Comparison of ENCODE assay signal across 18 mouse cellular contexts in the genomic region with DNA sequence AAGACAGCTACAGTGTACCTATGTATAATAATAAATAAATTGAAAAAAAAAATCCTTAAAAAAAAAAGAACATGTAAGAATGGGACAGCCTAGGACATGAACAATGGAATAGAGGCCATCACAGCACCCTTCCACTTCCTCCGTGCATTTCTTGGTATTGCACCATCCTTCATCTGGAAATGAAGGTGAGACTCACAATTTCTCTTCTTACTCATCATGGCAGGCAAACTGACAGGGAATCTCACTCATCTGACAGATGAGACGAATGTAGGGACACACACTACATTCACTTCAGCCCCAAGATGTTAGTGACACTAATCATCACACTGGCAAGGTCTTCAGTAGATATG. TPM values are rescaled to one million over a fixed set of nuclear protein-coding genes. Genes with fewer than 3 reads are reported as not detected.
DNase-seq lines count a peak whose midpoint lies in the region; ATAC-seq lines count a peak whose summit lies in the region.
"Had no signal": no experiment of that assay in that cellular context is flagged by ENCODE, and none has a peak within 500 bp of the region (broad histone marks: within the 10 kb centered on the region; RNA-seq: fewer than 3 reads in every experiment).

No protein-coding gene starts in this region.

- H3K9ac ChIP-seq in heart, embryonic 12.5 days: no peak overlapping the region
- no peak overlapping the region for H3K9ac ChIP-seq in neural tube, embryonic 11.5 days (ENCODE audit: low read length)
- H3K9ac ChIP-seq in liver, embryonic 15.5 days: no peak overlapping the region

- H3K4me2 ChIP-seq in heart, embryonic 12.5 days: no peak overlapping the region
- no peak overlapping the region for H3K4me2 ChIP-seq in neural tube, embryonic 11.5 days (ENCODE audit: low read depth)
- peak overlapping the region; percentile 32; the same call in 1 of the 2 replicates for H3K4me2 ChIP-seq in liver, embryonic 15.5 days

- DNase-seq in heart, adult 9 months (ENCODE audit: low spot score in 2 of 2): no peak
- peak; percentile 4 for DNase-seq in neural tube, embryonic 11.5 days (ENCODE audit: low spot score)
- no peak for DNase-seq in neural tube, embryonic 10.5 days (ENCODE audit: extremely low spot score, low spot score)
- no peak for DNase-seq in adrenal gland, adult 18-20 months (ENCODE audit: low spot score in 2 of 2)
- DNase-seq in cerebellum, adult 8-10 months: no peak
- DNase-seq: adrenal gland, postnatal 14 days; cerebellum, adult 2 months; heart, postnatal 14 days; lung, postnatal 14 days; right cerebral cortex, postnatal 25 days; thymus, postnatal 25 days had no signal

- no peak for ATAC-seq in heart, embryonic 12.5 days (ENCODE audit: insufficient number of reproducible peaks, low FRiP score)
- ATAC-seq in neural tube, embryonic 11.5 days (ENCODE audit: insufficient read depth, low FRiP score, low TSS enrichment): no peak
- no peak for ATAC-seq in liver, embryonic 15.5 days (ENCODE audit: insufficient read depth)
- ATAC-seq: inflammation-experienced regulatory T-cells, adult 6 months had no signal

- whole genome bisulfite sequencing in heart, embryonic 12.5 days: 78% methylated on average over 2 of the region's 2 CpGs
- 88% methylated on average over 2 of the region's 2 CpGs for WGBS in neural tube, embryonic 11.5 days
- WGBS in liver, embryonic 15.5 days (ENCODE audit: insufficient replicate concordance): 58% methylated on average over 2 of the region's 2 CpGs

- peaks cover 31% of the 10 kb centered on the region for H3K4me1 ChIP-seq in heart, embryonic 12.5 days (replicated peaks)
- H3K4me1 ChIP-seq in neural tube, embryonic 11.5 days (ENCODE audit: control insufficient read depth, insufficient read depth, low read length): peaks cover 3% of the 10 kb centered on the region; the same call in 1 of the 2 replicates
- peaks cover 70% of the 10 kb centered on the region for H3K4me1 ChIP-seq in liver, embryonic 15.5 days (replicated peaks)

- peak overlapping the region; percentile 60; the same call in 1 of the 2 replicates for H3K27ac ChIP-seq in heart, embryonic 12.5 days (ENCODE audit: poor library complexity, severe bottlenecking)
- H3K27ac ChIP-seq in neural tube, embryonic 11.5 days (ENCODE audit: low read depth, low read length): peak overlapping the region; percentile 69
- H3K27ac ChIP-seq in liver, embryonic 15.5 days (replicated peaks): peak overlapping the region; percentile 4

- H3K27me3 ChIP-seq in heart, embryonic 12.5 days (replicated peaks): no peaks in the 10 kb centered on the region
- no peaks in the 10 kb centered on the region for H3K27me3 ChIP-seq in neural tube, embryonic 11.5 days (ENCODE audit: control insufficient read depth, insufficient read depth, low read length)
- H3K27me3 ChIP-seq in liver, embryonic 15.5 days: peaks cover 8% of the 10 kb centered on the region; the same call in 1 of the 2 replicates

- no peaks in the 10 kb centered on the region for H3K9me3 ChIP-seq in heart, embryonic 12.5 days (replicated peaks)
- no peaks in the 10 kb centered on the region for H3K9me3 ChIP-seq in neural tube, embryonic 11.5 days (ENCODE audit: control insufficient read depth, low read length)
- no peaks in the 10 kb centered on the region for H3K9me3 ChIP-seq in liver, embryonic 15.5 days (replicated peaks)

- H3K4me3 ChIP-seq in heart, embryonic 12.5 days: no peak overlapping the region
- no peak overlapping the region for H3K4me3 ChIP-seq in neural tube, embryonic 11.5 days (ENCODE audit: low read depth, low read length)
- H3K4me3 ChIP-seq in liver, embryonic 15.5 days (replicated peaks): no peak overlapping the region
- H3K4me3 ChIP-seq: erythroblast, embryonic 14.5 days had no signal

- H3K36me3 ChIP-seq in heart, embryonic 12.5 days: peaks cover 77% of the 10 kb centered on the region
- H3K36me3 ChIP-seq in neural tube, embryonic 11.5 days (ENCODE audit: control insufficient read depth, insufficient read depth, low read length): peaks cover 18% of the 10 kb centered on the region
- peaks cover 66% of the 10 kb centered on the region for H3K36me3 ChIP-seq in liver, embryonic 15.5 days (replicated peaks)

RNA-seq across cellular contexts. Expression of a gene that starts 8.0 kb away (rescaled TPM):
- polyA plus RNA-seq in heart, embryonic 12.5 days (2016; fragmentation: Nextera tagmentation; extraction: Ambion mirVana): 459 and 490 TPM in 2 replicates
- 687 and 719 TPM in 2 replicates for polyA plus RNA-seq in neural tube, embryonic 11.5 days (2014; fragmentation: Nextera tagmentation; extraction: Ambion mirVana)
- 380 and 449 TPM in 2 replicates for polyA plus RNA-seq in liver, embryonic 15.5 days (2015; fragmentation: Nextera tagmentation; extraction: Ambion mirVana)
- total RNA-seq in adrenal gland, adult 18-20 months (2021): 100 to 1,000 TPM; 511 to 548 TPM

RNA-seq across cellular contexts. Expression of a gene that starts 9.7 kb away (rescaled TPM):
- 0.85 and 1.3 TPM in 2 replicates for polyA plus RNA-seq in heart, embryonic 12.5 days (2016; fragmentation: Nextera tagmentation; extraction: Ambion mirVana)
- polyA plus RNA-seq in neural tube, embryonic 11.5 days (2014; fragmentation: Nextera tagmentation; extraction: Ambion mirVana): 25.8 and 31.4 TPM in 2 replicates
- 0.06 and 0.09 TPM in 2 replicates for polyA plus RNA-seq in liver, embryonic 15.5 days (2015; fragmentation: Nextera tagmentation; extraction: Ambion mirVana)
- under 1 TPM; 0.19 to 0.46 TPM for total RNA-seq in adrenal gland, adult 18-20 months (2021)
- total RNA-seq: common myeloid progenitor, adult 5-6 weeks; gastrocnemius, adult 18-20 months; liver, adult 2 months had no signal
- polyA plus RNA-seq: erythroblast, embryonic 14.5 days had no signal

RNA-seq across cellular contexts. Expression of a gene that starts 59.7 kb away (rescaled TPM):
- 13.4 and 14.5 TPM in 2 replicates for polyA plus RNA-seq in heart, embryonic 12.5 days (2016; fragmentation: Nextera tagmentation; extraction: Ambion mirVana)
- polyA plus RNA-seq in neural tube, embryonic 11.5 days (2014; fragmentation: Nextera tagmentation; extraction: Ambion mirVana): 5.0 and 5.3 TPM in 2 replicates
- polyA plus RNA-seq in liver, embryonic 15.5 days (2015; fragmentation: Nextera tagmentation; extraction: Ambion mirVana): 97.2 and 101 TPM in 2 replicates
- total RNA-seq in adrenal gland, adult 18-20 months (2021): 10 to 100 TPM; 38.3 to 43.6 TPM

Comparison
In these comparisons a context has a peak if more than half of its experiments do, and no peak if none do; other contexts are left out.
1. H3K27ac ChIP-seq: peak in every context shown above with its lines; median percentile 69 in neural tube, embryonic 11.5 days; 60 in heart, embryonic 12.5 days; 4 in liver, embryonic 15.5 days.
2. RNA of a gene that starts 9.7 kb away (polyA plus RNA-seq): 25.8 to 31.4 TPM in neural tube, embryonic 11.5 days; 0.85 to 1.3 TPM in heart, embryonic 12.5 days and 0.06 to 0.09 TPM in liver, embryonic 15.5 days; every median in the first group is over 10 times any median in the second.